Mouse (Mus musculus): ENCODE results near the gene Calhm5. TPM values are rescaled to one million over a fixed set of nuclear protein-coding genes. Genes with fewer than 3 reads are reported as not detected.

Gene Calhm5
- polyA plus RNA-seq, 2 experiments = 0.29 to 0.54 TPM

DNA sequence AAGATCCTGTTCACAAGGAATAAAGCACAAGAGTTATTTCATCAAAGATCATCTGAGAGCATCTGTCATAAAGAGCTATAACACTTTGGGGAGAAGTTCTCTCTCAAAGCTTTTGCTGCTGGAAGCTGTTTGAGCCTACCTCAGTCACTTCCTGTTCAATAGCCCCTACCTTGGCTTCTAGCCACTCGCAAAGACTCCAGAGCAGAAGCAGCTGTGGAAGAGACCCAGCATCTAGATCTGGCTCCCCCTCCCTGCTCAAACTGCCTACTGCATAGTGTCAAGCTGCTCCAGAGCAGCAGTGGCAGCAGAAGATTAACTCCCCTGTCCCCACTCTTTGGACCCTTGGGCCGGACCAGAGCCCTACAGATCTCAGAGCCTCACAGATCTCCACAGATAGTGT, 42.3 kb downstream of the Calhm5 start:
- H3K9ac ChIP-seq (ENCODE audit: low read depth, low read length, severe bottlenecking) = no peak overlapping the region
- H3K27ac ChIP-seq (replicated peaks; ENCODE audit: low read depth, low read length) = no peak overlapping the region
- 92% methylated on average over 2 of the region's 2 CpGs for WGBS
- no peak overlapping the region for H3K4me2 ChIP-seq (replicated peaks; ENCODE audit: low read depth, low read length, severe bottlenecking)
- TF ChIP-seq POLR2A (IDR thresholded peaks at IDR 0.05; ENCODE audit: borderline replicate concordance, extremely low read depth, insufficient read depth, insufficient read length) = no peak
- H3K4me3 ChIP-seq (replicated peaks; ENCODE audit: low read length) = no peak overlapping the region
- no peaks in the 10 kb centered on the region for H3K9me3 ChIP-seq (ENCODE audit: control insufficient read depth, low read length)
- no peaks in the 10 kb centered on the region for H3K27me3 ChIP-seq (ENCODE audit: control insufficient read depth, insufficient read depth, low read length)
- ATAC-seq (ENCODE audit: low FRiP score, low read depth) = no peak
- no peaks in the 10 kb centered on the region for H3K4me1 ChIP-seq (ENCODE audit: control insufficient read depth, insufficient read depth, low read length)
- H3K36me3 ChIP-seq (ENCODE audit: control insufficient read depth, insufficient read depth, low read length) = no peaks in the 10 kb centered on the region
- no peak for DNase-seq (ENCODE audit: low spot score)

DNA sequence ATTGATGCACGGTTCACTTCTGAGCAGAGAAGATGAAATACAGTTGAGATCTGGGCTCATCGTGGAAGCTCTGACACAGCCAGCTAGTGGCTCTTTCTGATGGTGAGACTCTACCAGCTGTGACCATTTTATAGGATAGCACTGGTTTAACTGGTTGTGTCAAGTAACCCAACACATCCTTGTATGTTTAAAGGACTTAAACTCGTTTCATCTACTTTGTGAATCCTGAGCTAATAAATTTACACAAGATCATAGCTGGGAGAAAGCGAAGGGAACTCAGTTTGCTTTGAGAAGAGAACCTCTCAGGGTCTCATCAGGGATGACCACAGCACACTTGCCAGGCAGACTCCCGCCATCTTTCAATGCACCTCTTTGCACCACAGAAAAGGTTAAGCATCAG, 52.1 kb downstream of the Calhm5 start, which contains the start of gene Calhm4:
Calhm4 (minus strand) TSS at position 101 of the 400 bp plus-strand sequence.
- DNase-seq (ENCODE audit: low spot score) (no peak), ATAC-seq (ENCODE audit: low FRiP score, low read depth) (no peak)
- WGBS = 82% methylated on average over 5 of the region's 5 CpGs

More for the DNA sequence above, 52.1 kb downstream of the Calhm5 start, which contains the start of gene Calhm4:
- Histone ChIP-seq H3K4me2 (replicated peaks; ENCODE audit: low read depth, low read length, severe bottlenecking) (no peak within 1 kb of the TSS), H3K27ac (replicated peaks; ENCODE audit: low read depth, low read length) (no peak within 1 kb of the TSS), H3K36me3 (ENCODE audit: control insufficient read depth, insufficient read depth, low read length) (no peaks in the 10 kb centered on the region), H3K9ac (ENCODE audit: low read depth, low read length, severe bottlenecking) (no peak within 1 kb of the TSS), H3K4me3 (replicated peaks; ENCODE audit: low read length) (no peak within 1 kb of the TSS), H3K4me1 (ENCODE audit: control insufficient read depth, insufficient read depth, low read length) (no peaks in the 10 kb centered on the region), H3K9me3 (ENCODE audit: control insufficient read depth, low read length) (no peaks in the 10 kb centered on the region), H3K27me3 (ENCODE audit: control insufficient read depth, insufficient read depth, low read length) (no peaks in the 10 kb centered on the region)
- TF ChIP-seq POLR2A (IDR thresholded peaks at IDR 0.05; ENCODE audit: borderline replicate concordance, extremely low read depth, insufficient read depth, insufficient read length) = no peak

Other genes starting within 250 kb of the Calhm5 start
- gene Sult3a1, start 238.8 kb downstream of the Calhm5 start, polyA plus RNA-seq (2012; rRNA removed) = not detected in 2 replicates
- gene Sult3a1, start 238.8 kb downstream of the Calhm5 start, polyA plus RNA-seq (2014; fragmentation: Nextera tagmentation; extraction: Ambion mirVana) = not detected in 2 replicates
- gene Rsph4a, start 191.4 kb downstream of the Calhm5 start, polyA plus RNA-seq (2012; rRNA removed) = 0.03 and 0.04 TPM in 2 replicates
- 0.07 TPM in 1 of 2 replicates, not detected in the other for gene Rsph4a, start 191.4 kb downstream of the Calhm5 start, polyA plus RNA-seq (2014; fragmentation: Nextera tagmentation; extraction: Ambion mirVana)
- gene Zup1, start 145.2 kb downstream of the Calhm5 start, polyA plus RNA-seq (2012; rRNA removed) = 12.5 and 16.4 TPM in 2 replicates
- 20.1 and 20.9 TPM in 2 replicates for gene Zup1, start 145.2 kb downstream of the Calhm5 start, polyA plus RNA-seq (2014; fragmentation: Nextera tagmentation; extraction: Ambion mirVana)
- gene Rwdd1, start 76.9 kb downstream of the Calhm5 start, polyA plus RNA-seq (2012; rRNA removed) = 55.3 and 86.2 TPM in 2 replicates
- gene Rwdd1, start 76.9 kb downstream of the Calhm5 start, polyA plus RNA-seq (2014; fragmentation: Nextera tagmentation; extraction: Ambion mirVana) = 146 and 148 TPM in 2 replicates
- gene Trappc3l, start 58.9 kb downstream of the Calhm5 start, polyA plus RNA-seq (2012; rRNA removed) = not detected in 2 replicates
- gene Trappc3l, start 58.9 kb downstream of the Calhm5 start, polyA plus RNA-seq (2014; fragmentation: Nextera tagmentation; extraction: Ambion mirVana) = not detected in 2 replicates
- gene Calhm4, start 52.2 kb downstream of the Calhm5 start, polyA plus RNA-seq (2012; rRNA removed) = not detected in 2 replicates
- gene Calhm4, start 52.2 kb downstream of the Calhm5 start, polyA plus RNA-seq (2014; fragmentation: Nextera tagmentation; extraction: Ambion mirVana) = not detected in 2 replicates
- gene Calhm6, start 31.5 kb upstream of the Calhm5 start, polyA plus RNA-seq (2012; rRNA removed) = 1.2 and 1.7 TPM in 2 replicates
- gene Calhm6, start 31.5 kb upstream of the Calhm5 start, polyA plus RNA-seq (2014; fragmentation: Nextera tagmentation; extraction: Ambion mirVana) = 0.96 and 1.5 TPM in 2 replicates
- 30.8 and 38.8 TPM in 2 replicates for gene Dse, start 111.2 kb upstream of the Calhm5 start, polyA plus RNA-seq (2012; rRNA removed)
- 49.8 and 50.6 TPM in 2 replicates for gene Dse, start 111.2 kb upstream of the Calhm5 start, polyA plus RNA-seq (2014; fragmentation: Nextera tagmentation; extraction: Ambion mirVana)
- 39.6 and 40.7 TPM in 2 replicates for gene Tspyl1, start 185.7 kb upstream of the Calhm5 start, polyA plus RNA-seq (2012; rRNA removed)
- gene Tspyl1, start 185.7 kb upstream of the Calhm5 start, polyA plus RNA-seq (2014; fragmentation: Nextera tagmentation; extraction: Ambion mirVana) = 44.4 and 51.5 TPM in 2 replicates
- gene Tspyl4, start 200.9 kb upstream of the Calhm5 start, polyA plus RNA-seq (2012; rRNA removed) = 13.4 and 13.8 TPM in 2 replicates
- gene Tspyl4, start 200.9 kb upstream of the Calhm5 start, polyA plus RNA-seq (2014; fragmentation: Nextera tagmentation; extraction: Ambion mirVana) = 7.5 and 11.6 TPM in 2 replicates